Mouse (Mus musculus): ENCODE measurements around the gene Hist1h2bb.
"Not testable (repeated sequence)": the region's sequence is repeated elsewhere in the genome, so short reads cannot be mapped to it uniquely, and the experiment has no call there.

Hist1h2bb gene

GRCm38 (mm10) chr13:23764324-23765171 is 18.0 kb downstream of the Hist1h2bb start:
- peak; percentile 41 to 69 for DNase-seq (ENCODE audit: low spot score in 2 of 2)

GRCm38 (mm10) chr13:23765172-23765513 is 18.6 kb downstream of the Hist1h2bb start:
- no peak for DNase-seq (ENCODE audit: low spot score in 2 of 2)

GRCm38 (mm10) chr13:23766772-23767171 is 20.2 kb downstream of the Hist1h2bb start:
- no peak for DNase-seq (ENCODE audit: low spot score in 2 of 2)

GRCm38 (mm10) chr13:23768834-23769397 is 22.4 kb downstream of the Hist1h2bb start:
- DNase-seq (ENCODE audit: low spot score in 2 of 2), result no peak

GRCm38 (mm10) chr13:23769613-23770012 is 23.1 kb downstream of the Hist1h2bb start, which contains the start of gene Trim38:
Gene Trim38 (plus strand): TSS chr13:23769913.
- not testable (repeated sequence) for DNase-seq (ENCODE audit: low spot score in 2 of 2)

- DNase-seq (ENCODE audit: low spot score in 2 of 2), result peak; percentile 66 to 76
These were observed 26.2 kb downstream of the Hist1h2bb start for GRCm38 (mm10) chr13:23772561-23773313.

- no peak for DNase-seq (ENCODE audit: low spot score in 2 of 2)
These were observed 31.8 kb downstream of the Hist1h2bb start for GRCm38 (mm10) chr13:23778339-23778738.

- no peak for DNase-seq (ENCODE audit: low spot score in 2 of 2)
These were observed 32.5 kb downstream of the Hist1h2bb start for GRCm38 (mm10) chr13:23779025-23779424.

GRCm38 (mm10) chr13:23792520-23792919 is 46.0 kb downstream of the Hist1h2bb start:
- DNase-seq (ENCODE audit: low spot score in 2 of 2), result peak; percentile 44 to 71
